Comparison of ENCODE assay signal across 11 mouse cellular contexts in genomic region chr16:32866713-32867112, GRCm38 (mm10). TPM values are rescaled to one million over a fixed set of nuclear protein-coding genes. Genes with fewer than 3 reads are reported as not detected.
DNase-seq lines count a peak whose midpoint lies in the region; ATAC-seq and TF ChIP-seq lines count a peak whose summit lies in the region.
"Had no signal": no experiment of that assay in that cellular context is flagged by ENCODE, and none has a peak within 500 bp of the region (broad histone marks: within the 10 kb centered on the region; RNA-seq: fewer than 3 reads in every experiment).

No protein-coding gene starts in this region.

- peak overlapping the region; percentile 87 for H3K4me2 ChIP-seq in neural tube, embryonic 12.5 days (replicated peaks)
- H3K4me2 ChIP-seq in limb, embryonic 14.5 days (replicated peaks; ENCODE audit: low read depth, low read length, severe bottlenecking) = peak overlapping the region; percentile 92; the same call in 1 of the 2 replicates

- no peak for DNase-seq in heart, embryonic 10.5 days (ENCODE audit: low spot score)
- no peak for DNase-seq in heart, postnatal 14 days
- no peak for DNase-seq in neural tube, embryonic 10.5 days (ENCODE audit: extremely low spot score, low spot score)
- no peak for DNase-seq in limb, embryonic 14.5 days (ENCODE audit: low spot score)
- DNase-seq in layer of hippocampus, adult 8-10 months (ENCODE audit: low spot score in 2 of 2) = no peak
- no peak for DNase-seq in kidney, adult 11 months
- DNase-seq: cerebellum, adult 8-10 months; gastrocnemius, postnatal 10 days; kidney, postnatal 25 days had no signal

- no peaks in the 10 kb centered on the region for H3K9me3 ChIP-seq in heart, embryonic 10.5 days
- no peaks in the 10 kb centered on the region for H3K9me3 ChIP-seq in neural tube, embryonic 12.5 days
- no peaks in the 10 kb centered on the region for H3K9me3 ChIP-seq in limb, embryonic 14.5 days (ENCODE audit: control insufficient read depth, low read length)

- intact Hi-C loops in heart, postnatal 14 days (cut with DNase I) = no loop called here

- no peaks in the 10 kb centered on the region for H3K27me3 ChIP-seq in heart, embryonic 10.5 days (ENCODE audit: insufficient read depth, poor library complexity, severe bottlenecking)
- H3K27me3 ChIP-seq in neural tube, embryonic 12.5 days (replicated peaks) = no peaks in the 10 kb centered on the region
- no peaks in the 10 kb centered on the region for H3K27me3 ChIP-seq in limb, embryonic 14.5 days (ENCODE audit: control insufficient read depth, insufficient read depth, low read length)

- H3K4me3 ChIP-seq in heart, embryonic 10.5 days = peak overlapping the region; percentile 86
- no peak overlapping the region for H3K4me3 ChIP-seq in neural tube, embryonic 12.5 days
- H3K4me3 ChIP-seq in limb, embryonic 14.5 days (replicated peaks; ENCODE audit: low read length) = no peak overlapping the region; the same call in 1 of the 2 replicates
- H3K4me3 ChIP-seq in olfactory bulb, adult 2 months (ENCODE audit: insufficient read depth, low read depth, low read length) = peak overlapping the region; percentile 19; the same call in 1 of the 2 replicates

- H3K4me1 ChIP-seq in heart, embryonic 10.5 days = peaks cover 19% of the 10 kb centered on the region
- peaks cover 12% of the 10 kb centered on the region for H3K4me1 ChIP-seq in neural tube, embryonic 12.5 days
- peaks cover 15% of the 10 kb centered on the region for H3K4me1 ChIP-seq in limb, embryonic 14.5 days (ENCODE audit: control insufficient read depth, insufficient read depth, low read length)
- peaks cover 10% of the 10 kb centered on the region; the same call in 1 of the 2 replicates for H3K4me1 ChIP-seq in olfactory bulb, adult 2 months (ENCODE audit: control insufficient read depth, insufficient read depth, low read length)

- no peak for ATAC-seq in neural tube, embryonic 12.5 days (ENCODE audit: low FRiP score, low read depth)
- no peak for ATAC-seq in limb, embryonic 14.5 days (ENCODE audit: low FRiP score, low read depth)

- H3K36me3 ChIP-seq in heart, embryonic 10.5 days = 0 out of 2 replicates have a peak, but pooled peaks cover 5% of the 10 kb centered on the region
- 0 out of 2 replicates have a peak, but pooled peaks cover 2% of the 10 kb centered on the region for H3K36me3 ChIP-seq in neural tube, embryonic 12.5 days
- H3K36me3 ChIP-seq in limb, embryonic 14.5 days (ENCODE audit: control insufficient read depth, insufficient read depth, low read length) = no peaks in the 10 kb centered on the region; the same call in none of the 2 replicates

- TF ChIP-seq POLR2A in limb, embryonic 14.5 days (IDR thresholded peaks at IDR 0.05; ENCODE audit: borderline replicate concordance, extremely low read depth, insufficient read depth, insufficient read length) = no peak
- no peak for TF ChIP-seq POLR2A in olfactory bulb, adult 2 months (IDR thresholded peaks at IDR 0.05; ENCODE audit: insufficient read depth, low read depth, low read length)

- H3K9ac ChIP-seq in neural tube, embryonic 12.5 days = no peak overlapping the region
- H3K9ac ChIP-seq in limb, embryonic 14.5 days (ENCODE audit: low read depth, low read length, severe bottlenecking) = no peak overlapping the region

- 87% methylated on average over 5 of the region's 5 CpGs for WGBS in heart, embryonic 10.5 days
- 89% methylated on average over 5 of the region's 5 CpGs for WGBS in neural tube, embryonic 12.5 days
- 83% methylated on average over 5 of the region's 5 CpGs for WGBS in limb, embryonic 14.5 days
- WGBS in olfactory bulb, adult 2 months = 68% methylated on average over 5 of the region's 5 CpGs

- H3K27ac ChIP-seq in heart, embryonic 10.5 days = 0 out of 2 replicates have a peak overlapping the region, but pooled peaks have one; percentile 90
- no peak overlapping the region for H3K27ac ChIP-seq in neural tube, embryonic 12.5 days
- H3K27ac ChIP-seq in limb, embryonic 14.5 days (replicated peaks; ENCODE audit: low read depth, low read length) = no peak overlapping the region
- H3K27ac ChIP-seq in olfactory bulb, adult 2 months (ENCODE audit: insufficient read depth, low read depth, low read length) = no peak overlapping the region

- TF ChIP-seq CTCF in olfactory bulb, adult 2 months (IDR thresholded peaks at IDR 0.05; ENCODE audit: insufficient read depth, low read depth, low read length) = no peak

RNA-seq across cellular contexts. Expression of gene Fyttd1, which starts 10.6 kb away (rescaled TPM):
- polyA plus RNA-seq in heart, embryonic 10.5 days (2016; fragmentation: Nextera tagmentation; extraction: Ambion mirVana) = 122 and 149 TPM in 2 replicates
- total RNA-seq in heart, postnatal 14 days (2021) = 100 to 1,000 TPM in 1 of 2 experiments, 10 to 100 TPM in 1; 99.2 to 105 TPM
- 112 and 115 TPM in 2 replicates for polyA plus RNA-seq in neural tube, embryonic 12.5 days (2016; fragmentation: Nextera tagmentation; extraction: Ambion mirVana)
- polyA plus RNA-seq in limb, embryonic 14.5 days (2012; rRNA removed) = 43.3 and 47.2 TPM in 2 replicates
- 113 and 128 TPM in 2 replicates for polyA plus RNA-seq in limb, embryonic 14.5 days (2014; fragmentation: Nextera tagmentation; extraction: Ambion mirVana)
- not detected in 2 replicates for polyA plus RNA-seq in olfactory bulb, adult 2 months (2012; ENCODE audit: insufficient read depth, insufficient read length, low replicate concordance, missing spikeins)
- 100 to 1,000 TPM in 3 of 4 experiments, 10 to 100 TPM in 1; 98.8 to 115 (median 109) TPM for total RNA-seq in layer of hippocampus, adult 8-10 months (2022)

RNA-seq across cellular contexts. Expression of gene Rubcn, which starts 10.9 kb away (rescaled TPM):
- 23.5 and 34.5 TPM in 2 replicates for polyA plus RNA-seq in heart, embryonic 10.5 days (2016; fragmentation: Nextera tagmentation; extraction: Ambion mirVana)
- total RNA-seq in heart, postnatal 14 days (2021) = 10 to 100 TPM; 31.6 to 32.1 TPM
- polyA plus RNA-seq in neural tube, embryonic 12.5 days (2016; fragmentation: Nextera tagmentation; extraction: Ambion mirVana) = 25.3 and 28.0 TPM in 2 replicates
- polyA plus RNA-seq in limb, embryonic 14.5 days (2012; rRNA removed) = 35.7 and 42.7 TPM in 2 replicates
- 19.6 and 20.3 TPM in 2 replicates for polyA plus RNA-seq in limb, embryonic 14.5 days (2014; fragmentation: Nextera tagmentation; extraction: Ambion mirVana)
- polyA plus RNA-seq in olfactory bulb, adult 2 months (2012; ENCODE audit: insufficient read depth, insufficient read length, low replicate concordance, missing spikeins) = not detected in 2 replicates
- total RNA-seq in layer of hippocampus, adult 8-10 months (2022) = 10 to 100 TPM; 55.2 to 74.8 (median 63.8) TPM

RNA-seq across cellular contexts. Expression of gene Lrch3, which starts 47.2 kb away (rescaled TPM):
- 23.7 and 26.6 TPM in 2 replicates for polyA plus RNA-seq in heart, embryonic 10.5 days (2016; fragmentation: Nextera tagmentation; extraction: Ambion mirVana)
- 10 to 100 TPM; 28.2 to 29.2 TPM for total RNA-seq in heart, postnatal 14 days (2021)
- 45.4 and 46.6 TPM in 2 replicates for polyA plus RNA-seq in neural tube, embryonic 12.5 days (2016; fragmentation: Nextera tagmentation; extraction: Ambion mirVana)
- 56.3 and 68.0 TPM in 2 replicates for polyA plus RNA-seq in limb, embryonic 14.5 days (2012; rRNA removed)
- polyA plus RNA-seq in limb, embryonic 14.5 days (2014; fragmentation: Nextera tagmentation; extraction: Ambion mirVana) = 24.9 and 30.4 TPM in 2 replicates
- not detected in 2 replicates for polyA plus RNA-seq in olfactory bulb, adult 2 months (2012; ENCODE audit: insufficient read depth, insufficient read length, low replicate concordance, missing spikeins)
- 10 to 100 TPM; 35.9 to 54.4 (median 46.4) TPM for total RNA-seq in layer of hippocampus, adult 8-10 months (2022)

RNA-seq across cellular contexts. Expression of gene Smbd1, which starts 56.4 kb away (rescaled TPM):
- polyA plus RNA-seq in heart, embryonic 10.5 days (2016; fragmentation: Nextera tagmentation; extraction: Ambion mirVana) = not detected in 2 replicates
- total RNA-seq in heart, postnatal 14 days (2021) = not detected
- not detected in 2 replicates for polyA plus RNA-seq in neural tube, embryonic 12.5 days (2016; fragmentation: Nextera tagmentation; extraction: Ambion mirVana)
- not detected in 2 replicates for polyA plus RNA-seq in limb, embryonic 14.5 days (2012; rRNA removed)
- not detected in 2 replicates for polyA plus RNA-seq in limb, embryonic 14.5 days (2014; fragmentation: Nextera tagmentation; extraction: Ambion mirVana)
- not detected in 2 replicates for polyA plus RNA-seq in olfactory bulb, adult 2 months (2012; ENCODE audit: insufficient read depth, insufficient read length, low replicate concordance, missing spikeins)
- total RNA-seq in layer of hippocampus, adult 8-10 months (2022) = not detected
- total RNA-seq: gastrocnemius, postnatal 10 days had no signal

Comparison
In these comparisons a context has a peak if more than half of its experiments do, and no peak if none do; other contexts are left out.
1. H3K4me3 ChIP-seq: peak in heart, embryonic 10.5 days (single experiment) and olfactory bulb, adult 2 months (single experiment); none in neural tube, embryonic 12.5 days (single experiment) and limb, embryonic 14.5 days (single experiment).